Mouse (Mus musculus): Measurements from ENCODE around the gene Stk17b. TPM values are rescaled to one million over a fixed set of nuclear protein-coding genes. Genes with fewer than 3 reads are reported as not detected.

The Stk17b gene
- 35.6 and 52.0 TPM in 2 replicates for total RNA-seq (2015)
- total RNA-seq (2017) = 33.8 and 47.5 TPM in 2 replicates

DNA sequence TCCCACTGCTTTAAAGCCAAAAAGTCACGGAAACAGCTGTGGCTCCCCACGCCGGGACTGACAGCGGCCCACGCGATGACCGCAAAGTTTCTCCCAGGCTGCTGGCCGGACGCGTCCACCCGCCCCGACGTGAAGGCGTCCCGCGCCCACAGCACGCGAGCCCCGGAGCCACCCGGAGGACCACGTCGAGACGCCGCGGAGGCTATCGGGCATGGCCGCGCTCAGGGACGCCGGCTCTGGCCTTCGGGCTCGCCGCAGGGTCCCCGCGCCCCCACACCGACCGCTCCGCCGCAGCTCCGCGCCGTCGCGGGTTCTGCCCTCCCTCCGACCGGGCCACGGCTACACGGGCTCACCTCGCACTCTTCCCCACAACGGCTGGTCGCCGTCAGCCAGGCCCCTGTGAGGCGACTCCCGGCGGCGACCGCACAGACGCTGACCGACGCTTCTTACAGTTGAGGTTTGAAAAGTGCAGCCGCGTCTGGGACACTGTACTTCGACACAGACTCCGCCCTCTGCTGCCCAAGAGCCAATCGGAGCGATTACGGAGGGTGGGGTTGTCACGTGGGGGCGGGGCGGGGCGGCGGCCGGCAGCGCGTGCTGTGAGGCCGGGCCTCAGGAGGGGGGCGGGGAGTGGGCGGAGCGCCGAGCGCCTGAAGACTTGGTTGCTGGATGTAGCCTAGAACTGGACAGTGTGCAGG, at the start of gene Stk17b:
TSS of gene Stk17b (minus strand) at position 504 of the 698 bp plus-strand sequence.
- ATAC-seq (replicated peaks; ENCODE audit: poor library complexity) = peak; percentile 93

DNA sequence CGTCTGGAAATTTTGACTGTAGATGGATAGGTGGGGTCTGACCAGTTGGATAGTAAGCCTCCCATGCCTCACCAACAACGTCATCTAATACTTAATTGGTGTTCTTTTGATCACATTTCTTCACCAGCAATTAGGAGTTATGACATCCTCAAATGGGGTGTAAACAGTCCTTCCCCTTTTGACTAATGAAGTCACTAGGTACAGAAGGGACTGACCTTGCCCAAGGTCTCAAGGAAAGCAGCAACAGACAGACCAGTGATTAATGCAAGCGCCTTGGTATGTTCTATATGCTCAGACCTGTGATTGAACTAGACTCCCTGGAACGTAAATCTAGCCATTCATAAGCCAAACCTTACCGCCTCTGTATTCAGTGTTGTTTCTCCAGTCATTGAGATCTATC, 45.3 kb upstream of the Stk17b start:
- peak; percentile 82 for ATAC-seq (replicated peaks; ENCODE audit: poor library complexity)

DNA sequence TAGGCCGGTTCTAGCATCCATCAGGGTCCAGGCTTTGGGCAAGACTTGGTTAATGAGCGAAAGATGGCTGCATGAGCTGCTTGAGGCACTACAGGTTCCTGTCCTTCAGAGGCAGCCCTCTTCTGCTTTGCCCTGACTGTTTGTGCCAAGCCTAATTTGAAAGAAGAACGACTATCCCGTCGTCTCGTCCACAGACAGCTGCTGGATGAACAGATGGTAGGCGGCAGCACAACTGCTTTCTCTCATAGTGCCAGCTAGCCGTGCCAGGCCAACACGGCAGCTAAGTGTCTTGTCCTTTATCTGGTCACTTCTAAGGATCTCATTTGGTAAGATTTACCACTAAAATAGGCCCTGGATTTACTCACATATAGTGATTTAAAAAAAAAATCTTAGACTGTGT, 44.1 kb upstream of the Stk17b start:
- ATAC-seq (replicated peaks; ENCODE audit: poor library complexity) = no peak

DNA sequence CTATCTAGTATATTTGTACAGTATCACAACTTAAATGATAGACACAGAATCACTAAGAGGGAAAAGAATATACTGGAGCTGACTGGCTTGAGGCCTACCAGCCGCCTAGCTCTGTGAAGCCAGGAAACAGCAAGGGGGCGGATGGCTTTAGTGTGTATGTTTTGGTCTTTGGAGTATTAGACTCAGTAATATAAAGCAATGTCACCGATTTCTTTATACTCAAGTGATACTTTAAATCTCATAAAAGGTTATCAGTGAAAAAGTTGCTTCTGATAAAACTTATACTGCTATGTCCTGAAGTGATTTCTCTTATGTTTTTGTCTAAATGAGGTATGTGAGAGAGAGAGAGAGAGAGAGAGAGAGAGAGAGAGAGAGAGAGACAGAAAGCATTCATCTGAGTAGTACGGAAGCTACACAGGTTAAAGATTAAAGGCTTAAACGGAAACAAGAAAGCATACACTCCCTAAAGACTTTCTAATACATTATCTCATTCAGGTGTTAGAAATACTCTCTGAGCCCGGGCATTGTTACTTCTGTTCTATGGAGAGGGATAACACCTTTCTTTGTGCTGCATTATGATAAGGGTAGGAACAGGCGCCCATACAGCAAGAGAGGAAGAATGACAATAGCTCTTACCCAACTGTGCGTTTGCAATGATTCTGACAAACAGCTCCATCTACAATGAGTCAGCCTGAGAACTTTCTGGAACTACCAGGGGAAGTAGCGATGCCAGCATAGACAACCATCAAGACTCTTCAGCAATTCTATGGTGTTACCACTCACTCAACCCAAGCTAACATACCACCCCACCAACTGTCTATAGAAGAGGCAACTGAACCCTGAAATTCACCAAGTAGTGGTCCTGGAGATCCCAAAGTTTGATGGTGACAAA, 39.7 kb upstream of the Stk17b start:
- peak; percentile 72 for ATAC-seq (replicated peaks; ENCODE audit: poor library complexity)

DNA sequence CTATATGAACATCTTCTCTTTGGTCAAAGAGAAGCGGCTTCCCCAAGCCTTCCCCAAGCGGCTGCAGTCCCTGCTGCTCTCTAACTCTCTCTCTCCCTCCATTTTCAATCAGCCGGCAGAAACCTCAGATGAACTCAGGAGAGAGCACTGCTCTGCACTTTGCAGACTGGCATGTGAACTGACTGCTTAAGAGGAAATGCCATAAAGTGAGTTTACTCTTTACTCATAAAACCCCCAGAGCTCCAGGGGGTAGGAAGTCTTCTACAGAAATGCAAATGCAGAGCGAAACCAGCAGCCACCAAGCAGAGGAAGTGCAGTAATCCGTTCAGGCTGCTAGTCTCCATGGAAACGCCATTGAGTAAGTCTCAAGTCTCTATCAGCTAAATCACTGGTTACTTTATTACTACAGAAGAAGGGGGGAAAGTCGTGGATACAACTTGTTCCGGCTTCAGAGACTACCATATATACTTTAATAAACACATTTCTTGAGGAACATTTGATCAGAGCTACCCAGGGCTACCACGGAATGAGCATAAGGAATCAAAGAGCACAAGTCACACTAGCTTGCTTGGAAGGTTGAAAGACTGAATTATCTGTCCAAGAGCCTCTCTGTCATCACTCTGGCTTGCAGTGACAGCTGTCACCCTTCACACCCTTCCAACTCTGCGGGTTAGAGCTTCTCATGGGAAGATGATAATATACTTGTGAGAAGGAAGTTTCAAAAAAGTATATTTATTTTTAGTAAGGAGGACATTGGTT, 38.8 kb upstream of the Stk17b start:
- ATAC-seq (replicated peaks; ENCODE audit: poor library complexity) = peak; percentile 96

DNA sequence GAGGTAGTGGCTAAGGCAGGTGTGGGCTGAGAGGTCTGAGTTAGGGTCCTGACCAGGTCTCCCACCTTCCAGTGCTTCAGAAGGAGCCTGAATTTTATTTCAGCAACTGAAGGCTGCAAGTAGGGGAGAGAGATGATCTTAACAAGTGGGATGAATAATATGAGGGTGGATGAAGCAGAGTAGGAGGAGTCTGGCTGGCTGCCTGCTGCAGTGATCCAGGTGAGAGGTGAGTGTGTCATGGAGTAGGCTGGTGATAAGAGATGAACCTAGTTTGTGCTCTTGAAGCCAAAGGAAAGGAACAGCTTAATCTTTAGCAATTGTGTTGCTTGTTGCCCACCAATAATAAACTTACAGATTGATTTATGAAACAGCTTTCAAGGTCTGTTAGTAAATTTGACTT, 37.0 kb upstream of the Stk17b start:
- no peak for ATAC-seq (replicated peaks; ENCODE audit: poor library complexity)

DNA sequence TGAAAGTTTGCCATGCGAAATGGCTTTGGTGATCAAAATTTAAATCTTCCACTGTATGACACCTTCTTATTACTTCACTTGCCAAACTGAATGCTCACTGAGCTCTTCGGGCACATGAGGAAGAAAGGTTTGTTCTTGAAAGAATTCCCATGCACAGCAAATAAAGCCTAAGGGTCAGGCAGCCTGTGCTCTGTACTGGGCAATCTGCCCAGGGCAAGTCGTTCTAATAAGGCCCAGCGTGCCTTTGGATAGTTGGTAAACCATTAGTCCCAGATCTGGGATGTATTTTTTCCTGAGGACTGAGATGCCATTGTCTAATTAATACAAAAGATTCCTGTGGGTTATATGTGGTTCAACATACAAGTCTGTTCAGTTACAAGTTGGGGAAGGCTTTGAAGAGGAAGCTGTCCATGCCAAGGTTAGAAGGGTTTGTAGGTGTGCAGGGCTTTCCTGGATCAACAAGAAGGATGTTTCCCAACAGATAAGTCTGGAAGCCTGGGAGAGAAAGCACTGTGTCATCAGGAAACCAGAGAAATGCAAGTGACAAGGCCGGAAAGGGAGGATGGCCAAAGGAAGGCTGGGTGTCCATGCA, 35.1 kb upstream of the Stk17b start:
- no peak for ATAC-seq (replicated peaks; ENCODE audit: poor library complexity)

DNA sequence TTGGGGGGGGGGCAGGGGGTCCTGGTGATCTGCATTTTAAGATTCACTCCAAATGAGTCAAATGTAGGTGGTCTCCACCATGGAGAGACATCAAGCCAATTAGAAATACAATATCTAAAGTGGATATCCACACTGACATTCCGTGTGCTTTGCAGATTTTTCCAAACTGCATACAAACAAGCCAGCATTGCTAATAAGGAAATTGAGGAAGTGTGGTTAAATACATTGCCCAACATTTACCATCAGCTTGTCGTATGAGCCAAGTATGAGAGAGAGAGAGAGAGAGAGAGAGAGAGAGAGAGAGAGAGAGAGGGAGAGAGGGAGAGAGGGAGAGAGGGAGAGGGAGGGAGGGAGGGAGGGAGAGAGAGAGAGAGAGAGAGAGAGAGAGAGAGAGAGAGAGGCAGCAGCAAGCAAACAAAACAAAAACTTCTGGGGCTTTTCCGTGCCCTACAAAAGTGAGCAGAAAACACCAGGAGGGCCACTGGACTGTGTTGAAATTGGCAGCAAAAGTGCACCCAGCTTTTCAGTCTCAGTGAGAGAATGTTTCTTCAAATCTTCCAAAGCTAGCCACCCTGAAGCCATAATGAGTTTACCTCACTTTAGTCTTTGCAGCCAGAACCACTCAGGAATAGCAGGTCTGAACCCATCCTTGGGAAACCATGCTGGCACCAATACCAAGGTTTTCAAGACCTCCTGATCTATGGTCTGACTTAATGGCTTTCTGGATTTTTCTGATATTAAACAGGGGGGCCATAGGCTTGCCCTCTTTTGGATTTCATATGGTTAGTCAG, 33.2 kb upstream of the Stk17b start:
- peak; percentile 93 for ATAC-seq (replicated peaks; ENCODE audit: poor library complexity)

DNA sequence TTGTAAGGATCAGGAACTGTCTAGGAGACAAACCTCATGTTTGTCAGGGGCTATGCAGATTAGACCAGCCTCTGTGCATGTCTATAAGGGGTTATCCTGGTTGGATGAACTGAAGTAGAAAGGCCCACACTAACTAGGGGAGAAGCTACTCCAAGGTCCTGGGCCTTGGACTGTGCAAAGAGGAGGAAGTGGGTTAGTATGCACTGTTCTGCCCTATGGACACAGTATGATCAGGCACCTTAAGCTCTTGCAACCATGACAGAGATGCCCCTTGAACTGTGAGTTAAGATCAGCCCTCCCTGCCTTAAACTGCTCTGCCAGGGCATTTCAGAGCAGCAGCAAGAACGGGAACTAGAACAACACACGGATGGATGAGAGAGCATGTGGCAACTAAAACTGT, 31.3 kb upstream of the Stk17b start:
- ATAC-seq (replicated peaks; ENCODE audit: poor library complexity) = peak; percentile 64

DNA sequence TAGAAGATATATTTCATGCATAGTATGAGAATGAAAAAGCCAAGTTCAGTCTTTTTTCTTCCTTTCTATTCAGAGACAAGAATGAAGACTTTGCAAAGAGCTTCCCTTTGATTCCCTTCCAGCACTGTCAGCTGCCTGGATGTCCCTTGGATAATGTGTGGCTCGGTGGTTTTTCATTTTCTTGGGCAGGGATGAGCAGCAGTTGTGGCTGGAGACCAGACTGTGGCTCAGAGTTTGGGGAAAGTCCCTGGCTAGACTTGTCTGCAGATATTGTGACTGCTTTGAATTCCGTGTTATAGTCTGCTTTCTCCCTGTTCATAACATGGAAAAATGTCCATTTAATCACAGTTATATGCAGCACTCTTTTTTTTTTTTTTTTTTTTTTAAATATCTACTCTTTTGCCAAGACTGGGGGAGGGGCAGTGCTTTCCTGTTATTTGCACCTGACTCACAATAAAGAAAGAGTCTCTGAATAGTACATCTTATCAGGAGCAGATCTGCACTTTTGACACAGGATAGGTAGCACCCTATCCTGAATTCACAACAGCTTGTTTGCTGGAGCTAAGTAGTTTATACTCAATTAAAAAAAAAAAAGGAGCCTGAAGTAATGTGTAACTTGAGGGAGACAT, 29.2 kb upstream of the Stk17b start:
- no peak for ATAC-seq (replicated peaks; ENCODE audit: poor library complexity)

DNA sequence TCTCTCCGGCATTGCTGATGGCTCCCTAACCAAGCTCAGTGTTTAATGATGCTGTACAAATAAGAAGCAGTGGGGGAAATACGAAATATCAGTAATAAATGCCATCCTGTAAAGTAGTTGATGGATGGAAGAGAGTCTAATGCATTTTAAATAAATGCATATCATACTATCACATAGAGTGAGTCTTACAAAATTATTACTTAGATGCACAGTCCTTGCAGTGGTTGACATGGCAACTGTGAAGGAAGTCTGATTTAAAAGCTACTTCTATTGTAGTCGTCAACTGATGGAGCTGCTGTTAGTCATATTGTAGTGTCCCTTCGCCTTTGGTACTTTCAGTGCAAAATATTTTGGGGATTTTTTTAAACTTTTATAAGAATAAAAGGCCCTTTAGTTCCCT, 26.9 kb upstream of the Stk17b start:
- ATAC-seq (replicated peaks; ENCODE audit: poor library complexity) = no peak

DNA sequence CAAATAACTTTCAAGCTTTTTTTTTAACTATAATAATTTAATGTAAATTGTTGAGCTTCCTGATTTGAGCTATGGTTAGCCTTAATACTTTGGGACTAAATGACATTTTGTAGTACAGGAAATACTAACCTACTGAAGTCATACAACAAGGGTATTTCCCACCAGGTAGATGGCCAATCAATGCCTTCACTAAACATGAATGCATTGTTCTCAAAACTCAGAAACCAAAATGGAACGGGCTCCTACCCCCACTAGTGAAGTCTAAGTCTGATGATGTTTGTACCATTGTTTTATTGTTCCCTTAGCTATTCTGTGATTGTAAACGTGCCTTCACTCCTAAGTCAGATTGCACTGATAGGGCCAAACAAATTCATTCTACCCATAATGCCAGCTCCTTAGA, 23.2 kb upstream of the Stk17b start:
- no peak for ATAC-seq (replicated peaks; ENCODE audit: poor library complexity)

DNA sequence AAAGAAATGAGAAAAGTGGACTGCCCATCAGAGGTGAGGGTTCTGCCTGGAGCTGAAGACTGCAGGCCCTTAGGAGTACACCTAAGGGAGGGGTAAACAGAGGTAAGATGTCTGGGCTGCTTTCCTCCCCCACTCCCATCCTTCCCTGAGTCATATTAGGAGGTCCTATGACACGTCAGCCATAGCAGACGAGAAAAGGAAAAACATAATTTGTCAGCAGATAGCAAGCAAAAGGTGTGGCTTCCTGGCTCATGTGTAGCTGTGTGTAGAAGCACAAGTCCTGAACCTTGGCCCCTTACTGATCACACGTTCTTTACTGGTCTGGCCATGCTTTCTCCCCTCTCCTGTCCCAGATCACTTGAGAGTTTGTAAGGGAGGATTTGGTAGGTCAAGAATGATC, 12.8 kb upstream of the Stk17b start:
- no peak for ATAC-seq (replicated peaks; ENCODE audit: poor library complexity)

DNA sequence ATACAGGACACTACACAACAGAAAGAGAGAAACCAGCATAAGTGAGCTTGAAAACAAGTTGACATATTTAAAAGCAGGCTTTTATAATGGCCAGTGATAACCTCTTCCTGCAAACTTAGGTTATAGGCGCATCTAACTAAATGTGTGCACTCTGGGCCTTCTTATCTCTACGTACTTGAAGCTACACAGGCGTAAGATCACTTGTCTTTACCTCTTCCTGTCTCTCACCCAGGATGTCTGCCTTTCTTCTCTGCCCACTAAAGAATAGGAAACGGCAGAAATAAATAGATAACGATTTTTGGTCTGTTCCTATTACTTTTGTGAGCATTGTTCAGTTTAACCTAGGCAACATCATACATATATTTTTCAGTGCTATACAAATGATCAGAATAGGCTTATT, 12.1 kb upstream of the Stk17b start:
- 0 out of 2 replicates have a peak, but pooled peaks have one; percentile 42 for ATAC-seq (replicated peaks; ENCODE audit: poor library complexity)

DNA sequence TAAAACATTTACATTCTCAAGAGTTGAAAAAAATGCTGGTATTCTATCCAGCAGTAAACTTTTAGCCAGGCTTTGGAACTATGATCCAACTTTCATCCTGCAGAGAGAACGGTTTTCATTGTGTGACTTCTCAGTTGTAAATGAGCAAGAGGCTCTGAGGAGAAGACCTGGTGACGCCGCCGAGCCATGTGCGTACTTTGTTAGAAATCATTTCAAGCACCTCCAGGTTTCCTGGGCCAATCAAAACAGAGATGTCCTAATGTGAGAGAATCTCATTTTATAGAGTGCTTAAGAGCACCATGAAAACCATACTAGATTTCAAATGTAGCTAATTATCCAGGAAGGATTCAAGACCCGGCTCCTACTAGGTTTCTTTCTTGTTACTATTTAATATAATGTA, 11.2 kb upstream of the Stk17b start:
- no peak for ATAC-seq (replicated peaks; ENCODE audit: poor library complexity)

DNA sequence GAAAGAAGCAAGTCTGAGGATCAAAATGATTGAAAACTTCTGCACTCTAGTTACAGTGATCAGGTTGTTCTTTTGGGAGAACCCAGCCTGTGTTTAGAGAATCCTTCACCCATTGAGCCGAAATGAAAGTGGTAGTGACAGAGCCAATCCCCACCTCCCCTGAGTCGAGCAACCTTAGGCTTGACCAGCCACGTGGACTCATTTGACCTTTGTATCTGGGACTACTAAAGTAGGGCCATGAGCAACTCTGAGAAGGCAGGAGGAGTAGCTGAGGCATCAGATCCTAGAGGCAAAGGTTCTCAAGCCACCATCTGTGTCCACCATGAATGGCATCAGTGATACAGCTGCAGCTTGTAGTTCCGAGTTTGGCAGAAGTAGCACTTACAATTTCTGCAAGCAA, 10.6 kb upstream of the Stk17b start:
- no peak for ATAC-seq (replicated peaks; ENCODE audit: poor library complexity)

DNA sequence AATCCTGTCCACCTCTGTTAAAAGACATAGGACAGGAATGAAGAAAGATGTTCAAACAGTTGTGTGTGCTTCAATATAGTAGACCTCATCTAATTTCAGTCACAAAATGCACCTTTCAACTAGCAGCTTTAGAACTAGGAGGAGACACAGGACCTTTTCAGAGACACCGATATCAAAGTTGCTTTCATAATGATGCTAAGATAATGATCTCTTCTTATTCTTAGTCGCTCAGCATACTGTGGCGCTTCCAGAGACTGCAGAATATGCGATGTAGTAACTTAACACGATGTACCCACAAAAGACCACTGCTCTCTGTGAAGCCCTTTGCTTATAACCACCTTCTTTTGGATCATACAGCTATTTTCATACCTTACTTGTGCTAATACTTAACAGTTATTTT, 10.1 kb upstream of the Stk17b start:
- no peak for ATAC-seq (replicated peaks; ENCODE audit: poor library complexity)

DNA sequence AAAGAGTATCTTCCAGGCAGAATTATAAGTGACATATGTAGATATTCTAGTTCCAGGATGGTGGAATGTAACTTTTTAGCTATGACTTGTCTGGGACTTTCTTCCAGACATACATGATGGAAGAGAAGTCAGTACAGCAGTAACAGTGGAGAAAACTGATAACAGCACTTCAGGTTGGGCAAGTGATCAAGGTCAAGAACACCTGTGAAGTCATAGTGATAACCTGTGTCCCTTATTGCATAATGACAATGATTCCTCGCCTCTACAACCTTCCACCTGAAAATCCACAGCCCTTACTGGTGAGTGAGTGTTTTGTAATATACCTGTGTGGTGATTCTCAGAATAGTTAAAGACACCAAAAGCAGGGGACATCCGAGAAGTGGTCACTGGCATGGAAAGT, 9.3 kb upstream of the Stk17b start:
- no peak for ATAC-seq (replicated peaks; ENCODE audit: poor library complexity)

DNA sequence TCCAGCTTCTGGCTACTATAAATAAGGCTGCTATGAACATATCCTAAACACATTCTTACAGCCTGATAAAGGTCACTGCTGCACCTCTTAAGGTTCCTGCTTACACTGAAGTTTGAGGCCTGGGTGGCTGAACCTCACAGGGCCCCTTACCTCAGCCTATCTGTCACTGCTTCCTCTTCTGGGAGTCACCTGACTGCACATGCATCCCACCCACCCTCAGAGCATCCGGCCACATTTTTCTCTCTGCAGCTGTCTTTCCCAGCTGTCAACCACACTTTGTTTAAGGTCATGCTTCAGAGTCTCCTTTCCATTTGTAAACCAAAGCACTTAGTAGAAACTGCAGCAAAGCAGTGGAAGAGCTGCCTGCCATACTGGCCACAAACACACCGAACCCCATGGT, 6.3 kb upstream of the Stk17b start:
- ATAC-seq (replicated peaks; ENCODE audit: poor library complexity) = peak; percentile 92

DNA sequence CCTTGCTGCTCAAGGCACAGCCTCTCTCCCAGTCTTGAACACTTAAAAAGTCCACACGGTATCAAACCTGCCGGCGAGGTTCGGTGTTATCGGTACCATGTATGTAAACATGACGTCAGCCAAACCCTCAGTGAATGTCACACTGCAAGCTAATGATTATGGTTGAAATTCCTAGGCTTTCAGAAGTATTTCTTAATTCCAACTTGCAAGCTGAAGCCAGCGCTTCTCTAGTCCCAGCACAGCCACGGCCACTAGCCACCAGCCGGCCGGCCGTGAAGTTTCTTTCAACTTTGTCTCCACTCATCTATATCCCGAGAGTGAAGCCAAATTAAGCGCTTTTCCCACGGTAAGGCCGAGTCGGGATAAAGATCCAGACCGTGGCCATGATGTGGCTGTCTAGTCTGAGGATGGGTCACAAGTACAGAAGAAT, 718 bp downstream of the Stk17b start:
- peak; percentile 45 for ATAC-seq (replicated peaks; ENCODE audit: poor library complexity)
